Mouse (Mus musculus) megakaryocyte, embryonic 14.5 days (primary cell): Measurements from ENCODE around the gene Clcn1.

Source experiments
- FLI1 ChIP-seq: IDR thresholded peaks from 2 replicates; pipeline ENCODE4 v1.6.1; 2012; ENCODE audit warnings: low read length, inconsistent platforms, mixed read lengths
- GATA1 ChIP-seq: IDR thresholded peaks from 3 replicates; pipeline ENCODE4 v1.6.1; 2012; ENCODE audit warnings: mixed read lengths, low read length, inconsistent platforms, borderline replicate concordance

DNA sequence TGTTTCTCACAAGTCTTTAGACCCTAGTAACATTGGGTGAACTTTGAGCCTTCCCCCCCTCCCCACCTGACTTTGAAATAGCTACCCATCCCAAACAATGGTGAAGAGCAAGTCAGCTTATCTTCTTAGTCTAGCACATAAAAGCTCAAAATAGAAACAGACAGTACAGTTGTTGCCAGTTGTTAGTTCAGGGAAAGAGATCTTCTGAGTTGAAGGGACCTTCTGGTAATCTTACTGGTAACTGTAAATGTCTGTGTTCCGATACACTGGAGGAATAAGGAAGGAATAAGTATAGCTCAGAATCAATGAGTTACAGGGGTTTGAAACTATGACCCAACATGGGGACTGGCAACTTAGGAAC is 66.0 kb downstream of the Clcn1 start:
- TF ChIP-seq GATA1 (no peak), FLI1 (no peak)
